Mouse (Mus musculus): ENCODE measurements around the gene Irf2bp2. TPM values are rescaled to one million over a fixed set of nuclear protein-coding genes. Genes with fewer than 3 reads are reported as not detected.

The Irf2bp2 gene
- total RNA-seq, 2 experiments from 2014 or later: 19.5 to 21.3 TPM

- ATAC-seq (replicated peaks; ENCODE audit: low FRiP score, poor library complexity, severe bottlenecking): no peak
These were observed 4.2 kb downstream of the Irf2bp2 start for GRCm38 (mm10) chr8:126589507-126590023.

- ATAC-seq (replicated peaks; ENCODE audit: low FRiP score, poor library complexity, severe bottlenecking): peak; percentile 54
These were observed 4.9 kb downstream of the Irf2bp2 start for GRCm38 (mm10) chr8:126588636-126589506.

- no peak for ATAC-seq (replicated peaks; ENCODE audit: low FRiP score, poor library complexity, severe bottlenecking)
These were observed 5.8 kb downstream of the Irf2bp2 start for GRCm38 (mm10) chr8:126587836-126588503.

- no peak for ATAC-seq (replicated peaks; ENCODE audit: low FRiP score, poor library complexity, severe bottlenecking)
These were observed 6.9 kb downstream of the Irf2bp2 start for GRCm38 (mm10) chr8:126586599-126587577.

GRCm38 (mm10) chr8:126586101-126586500 lies 7.7 kb downstream of the Irf2bp2 start:
- no peak for ATAC-seq (replicated peaks; ENCODE audit: low FRiP score, poor library complexity, severe bottlenecking)

GRCm38 (mm10) chr8:126585561-126586031 lies 8.2 kb downstream of the Irf2bp2 start:
- ATAC-seq (replicated peaks; ENCODE audit: low FRiP score, poor library complexity, severe bottlenecking): no peak

GRCm38 (mm10) chr8:126584844-126585231 lies 8.9 kb downstream of the Irf2bp2 start:
- no peak for ATAC-seq (replicated peaks; ENCODE audit: low FRiP score, poor library complexity, severe bottlenecking)

GRCm38 (mm10) chr8:126583971-126584843 lies 9.6 kb downstream of the Irf2bp2 start:
- ATAC-seq (replicated peaks; ENCODE audit: low FRiP score, poor library complexity, severe bottlenecking): peak; percentile 45

GRCm38 (mm10) chr8:126583534-126583933 lies 10.3 kb downstream of the Irf2bp2 start:
- ATAC-seq (replicated peaks; ENCODE audit: low FRiP score, poor library complexity, severe bottlenecking): no peak

GRCm38 (mm10) chr8:126583018-126583417 lies 10.8 kb downstream of the Irf2bp2 start:
- no peak for ATAC-seq (replicated peaks; ENCODE audit: low FRiP score, poor library complexity, severe bottlenecking)

GRCm38 (mm10) chr8:126582509-126582908 lies 11.3 kb downstream of the Irf2bp2 start:
- ATAC-seq (replicated peaks; ENCODE audit: low FRiP score, poor library complexity, severe bottlenecking): peak; percentile 67

- ATAC-seq (replicated peaks; ENCODE audit: low FRiP score, poor library complexity, severe bottlenecking): no peak
These were observed 12.1 kb downstream of the Irf2bp2 start for GRCm38 (mm10) chr8:126581662-126582061.

- ATAC-seq (replicated peaks; ENCODE audit: low FRiP score, poor library complexity, severe bottlenecking): no peak
These were observed 13.0 kb downstream of the Irf2bp2 start for GRCm38 (mm10) chr8:126580826-126581225.

GRCm38 (mm10) chr8:126580086-126580485 lies 13.7 kb downstream of the Irf2bp2 start:
- no peak for ATAC-seq (replicated peaks; ENCODE audit: low FRiP score, poor library complexity, severe bottlenecking)

- no peak for ATAC-seq (replicated peaks; ENCODE audit: low FRiP score, poor library complexity, severe bottlenecking)
These were observed 15.1 kb downstream of the Irf2bp2 start for GRCm38 (mm10) chr8:126578641-126579040.

GRCm38 (mm10) chr8:126576919-126577318 lies 16.9 kb downstream of the Irf2bp2 start:
- no peak for ATAC-seq (replicated peaks; ENCODE audit: low FRiP score, poor library complexity, severe bottlenecking)

GRCm38 (mm10) chr8:126576086-126576485 lies 17.7 kb downstream of the Irf2bp2 start:
- no peak for ATAC-seq (replicated peaks; ENCODE audit: low FRiP score, poor library complexity, severe bottlenecking)

- no peak for ATAC-seq (replicated peaks; ENCODE audit: low FRiP score, poor library complexity, severe bottlenecking)
These were observed 18.7 kb downstream of the Irf2bp2 start for GRCm38 (mm10) chr8:126574882-126575637.

All from erythroblast, adult 5-6 weeks (primary cell).